Mouse (Mus musculus) midbrain, embryonic 15.5 days (tissue): ENCODE results near the gene Chn1. TPM values are rescaled to one million over a fixed set of nuclear protein-coding genes. Genes with fewer than 3 reads are reported as not detected.
A peak's percentile ranks its signal among the peaks of the same experiment; 100 is the strongest.

Experiments
- ATAC-seq: fragments of 200-750 bp; cut with Nextera tagmentation; replicated peaks from 2 replicates; pipeline ENCODE4 v1.8.0; 2017; ENCODE audit warnings: moderate TSS enrichment
- H3K27ac ChIP-seq: fragments of 300-500 bp; sonication (generic); 2 replicates; pipeline ENCODE4 v1.5.1; 2015; ENCODE audit warnings: mild to moderate bottlenecking, inconsistent platforms
- H3K27me3 ChIP-seq: fragments of 300-500 bp; sonication (generic); replicated peaks from 2 replicates; pipeline ENCODE4 v1.6.1; 2015; ENCODE audit warnings: inconsistent platforms
- H3K36me3 ChIP-seq: fragments of 300-500 bp; sonication (generic); replicated peaks from 2 replicates; pipeline ENCODE4 v1.6.1; 2015; ENCODE audit warnings: inconsistent platforms
- H3K4me1 ChIP-seq: fragments of 300-500 bp; sonication (generic); 2 replicates; pipeline ENCODE4 v1.6.1; 2015; ENCODE audit warnings: inconsistent platforms
- H3K4me2 ChIP-seq: fragments of 300-500 bp; sonication (generic); 2 replicates; pipeline ENCODE4 v1.6.1; 2015; ENCODE audit warnings: inconsistent platforms, mild to moderate bottlenecking, moderate library complexity
- H3K4me3 ChIP-seq: fragments of 300-500 bp; sonication (generic); 2 replicates; pipeline ENCODE4 v1.5.1; 2015; ENCODE audit warnings: mild to moderate bottlenecking, inconsistent platforms
- H3K9ac ChIP-seq: fragments of 300-500 bp; sonication (generic); 2 replicates; pipeline ENCODE4 v1.6.1; 2015; ENCODE audit warnings: mild to moderate bottlenecking, inconsistent platforms
- H3K9me3 ChIP-seq: fragments of 300-500 bp; sonication (generic); 2 replicates; pipeline ENCODE4 v1.6.1; 2016; ENCODE audit warnings: inconsistent platforms
- WGBS: fragments of 180-500 bp; shearing (Covaris S2); methylation state at CpG from one replicate; pipeline ENCODE4 v1.1.7; 2015; ENCODE audit warnings: mixed read lengths; 5-methylcytosine and 5-hydroxymethylcytosine counted together
- polyA plus RNA-seq: library from polyadenylated mRNA; unstranded; fragments of >200 nt; fragmentation: Nextera tagmentation; extraction: Ambion mirVana; gene quantifications from 2 replicates; pipeline ENCODE4 v1.2.1, GENCODE M21; 2015

The Chn1 gene
- polyA plus RNA-seq, 1 experiment from 2014 or later, result 102 TPM

DNA sequence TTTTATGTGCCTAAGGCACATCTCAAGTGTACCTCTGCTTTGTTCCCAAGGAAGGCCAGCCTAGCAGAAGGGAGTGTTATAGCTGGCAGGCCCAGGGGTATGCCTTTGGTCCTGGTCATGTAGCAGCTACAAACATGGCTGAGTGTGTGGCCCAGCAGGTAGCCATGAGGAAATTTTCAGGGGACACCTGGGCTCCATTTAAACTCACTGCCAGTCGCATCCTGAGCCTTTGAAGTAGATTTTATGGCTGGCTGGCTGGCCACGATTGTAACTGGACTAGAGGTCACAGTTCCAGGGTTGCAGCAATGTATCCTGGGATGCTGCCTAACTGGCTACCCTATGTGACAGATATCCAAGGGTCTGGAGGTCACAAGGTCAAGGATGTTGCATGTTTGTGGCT, 174.5 kb downstream of the Chn1 start:
- Histone ChIP-seq H3K36me3 (no peaks in the 10 kb centered on the region), H3K4me2 (no peak overlapping the region), H3K27ac (no peak overlapping the region), H3K9me3 (no peaks in the 10 kb centered on the region), H3K27me3 (no peaks in the 10 kb centered on the region), H3K4me1 (peaks cover 7% of the 10 kb centered on the region; the same call in 1 of the 2 replicates), H3K9ac (no peak overlapping the region), H3K4me3 (no peak overlapping the region)
- 68% methylated on average over 2 of the region's 2 CpGs for WGBS
- ATAC-seq, result no peak

GRCm38 (mm10) chr2:73597772-73598171, 177.4 kb downstream of the Chn1 start:
- no peak for ATAC-seq
- Histone ChIP-seq H3K9me3 (no peaks in the 10 kb centered on the region), H3K27me3 (no peaks in the 10 kb centered on the region), H3K4me1 (no peaks in the 10 kb centered on the region), H3K4me2 (no peak overlapping the region), H3K27ac (no peak overlapping the region), H3K9ac (no peak overlapping the region), H3K36me3 (no peaks in the 10 kb centered on the region), H3K4me3 (no peak overlapping the region)
- 94% methylated on average over 11 of the region's 11 CpGs for WGBS

- WGBS, result 27% methylated on average over 9 of the region's 9 CpGs
- H3K9me3 ChIP-seq, result no peaks in the 10 kb centered on the region
- H3K36me3 ChIP-seq, result no peaks in the 10 kb centered on the region
- no peaks in the 10 kb centered on the region for H3K27me3 ChIP-seq
- no peak overlapping the region for H3K27ac ChIP-seq
- H3K9ac ChIP-seq, result no peak overlapping the region
- ATAC-seq, result no peak
- no peak overlapping the region for H3K4me3 ChIP-seq
- H3K4me1 ChIP-seq, result no peaks in the 10 kb centered on the region
- H3K4me2 ChIP-seq, result no peak overlapping the region
Measured at GRCm38 (mm10) chr2:73596786-73597185, 178.4 kb downstream of the Chn1 start.

GRCm38 (mm10) chr2:73596326-73596725, 178.8 kb downstream of the Chn1 start:
- no peak for ATAC-seq
- H3K4me2 ChIP-seq, result no peak overlapping the region

DNA sequence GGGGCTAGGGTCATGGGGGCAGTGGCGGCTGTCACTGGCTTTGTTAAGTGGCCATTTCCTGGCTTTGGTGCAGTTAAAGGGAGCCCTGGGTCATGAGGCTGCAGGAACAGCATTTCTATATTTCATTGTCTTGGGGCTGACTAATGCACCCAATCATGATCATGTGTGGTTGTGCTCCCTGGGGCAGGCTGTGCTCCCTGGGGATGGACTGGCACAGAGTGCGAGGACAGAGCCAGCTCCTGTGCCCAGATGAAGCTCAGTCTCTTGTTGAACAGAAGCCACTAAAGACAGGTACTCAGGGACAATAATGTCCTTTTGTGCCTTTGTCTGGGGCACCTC, 182.1 kb downstream of the Chn1 start:
- H3K4me2 ChIP-seq, result no peak overlapping the region
- no peak for ATAC-seq

More at GRCm38 (mm10) chr2:73596326-73596725, 178.8 kb downstream of the Chn1 start:
- no peak overlapping the region for H3K4me3 ChIP-seq
- no peak overlapping the region for H3K9ac ChIP-seq
- H3K36me3 ChIP-seq, result no peaks in the 10 kb centered on the region
- H3K27ac ChIP-seq, result no peak overlapping the region
- 81% methylated on average over 5 of the region's 5 CpGs for WGBS
- no peaks in the 10 kb centered on the region for H3K9me3 ChIP-seq
- no peaks in the 10 kb centered on the region for H3K4me1 ChIP-seq
- H3K27me3 ChIP-seq, result no peaks in the 10 kb centered on the region

GRCm38 (mm10) chr2:73592231-73593100, 182.7 kb downstream of the Chn1 start:
- H3K36me3 ChIP-seq, result no peaks in the 10 kb centered on the region
- no peaks in the 10 kb centered on the region for H3K9me3 ChIP-seq
- ATAC-seq, result no peak
- 80% methylated on average over 14 of the region's 14 CpGs for WGBS
- H3K27me3 ChIP-seq, result no peaks in the 10 kb centered on the region
- no peak overlapping the region for H3K4me2 ChIP-seq
- no peak overlapping the region for H3K4me3 ChIP-seq
- peaks cover 5% of the 10 kb centered on the region; the same call in 1 of the 2 replicates for H3K4me1 ChIP-seq
- H3K27ac ChIP-seq, result no peak overlapping the region
- no peak overlapping the region for H3K9ac ChIP-seq

More for the DNA sequence above, 182.1 kb downstream of the Chn1 start:
- no peak overlapping the region for H3K9ac ChIP-seq
- no peaks in the 10 kb centered on the region for H3K36me3 ChIP-seq
- no peaks in the 10 kb centered on the region for H3K27me3 ChIP-seq
- WGBS, result 81% methylated on average over 2 of the region's 2 CpGs
- H3K9me3 ChIP-seq, result no peaks in the 10 kb centered on the region
- H3K4me3 ChIP-seq, result no peak overlapping the region
- peaks cover 5% of the 10 kb centered on the region; the same call in 1 of the 2 replicates for H3K4me1 ChIP-seq
- H3K27ac ChIP-seq, result no peak overlapping the region

GRCm38 (mm10) chr2:73591246-73591645, 183.9 kb downstream of the Chn1 start:
- no peak overlapping the region for H3K27ac ChIP-seq
- 52% methylated on average over 6 of the region's 6 CpGs for WGBS
- H3K4me1 ChIP-seq, result peaks cover 5% of the 10 kb centered on the region; the same call in 1 of the 2 replicates
- H3K27me3 ChIP-seq, result no peaks in the 10 kb centered on the region
- ATAC-seq, result no peak
- H3K36me3 ChIP-seq, result no peaks in the 10 kb centered on the region
- no peak overlapping the region for H3K4me2 ChIP-seq
- no peaks in the 10 kb centered on the region for H3K9me3 ChIP-seq
- no peak overlapping the region for H3K9ac ChIP-seq
- no peak overlapping the region for H3K4me3 ChIP-seq

GRCm38 (mm10) chr2:73590106-73590505, 185.0 kb downstream of the Chn1 start:
- Histone ChIP-seq H3K9ac (no peak overlapping the region), H3K9me3 (no peaks in the 10 kb centered on the region), H3K27me3 (no peaks in the 10 kb centered on the region), H3K4me1 (peaks cover 12% of the 10 kb centered on the region), H3K36me3 (no peaks in the 10 kb centered on the region), H3K4me3 (peak overlapping the region; percentile 16; the same call in 1 of the 2 replicates), H3K27ac (no peak overlapping the region), H3K4me2 (peak overlapping the region; percentile 44)
- WGBS, result 20% methylated on average over 12 of the region's 12 CpGs
- ATAC-seq, result no peak

DNA sequence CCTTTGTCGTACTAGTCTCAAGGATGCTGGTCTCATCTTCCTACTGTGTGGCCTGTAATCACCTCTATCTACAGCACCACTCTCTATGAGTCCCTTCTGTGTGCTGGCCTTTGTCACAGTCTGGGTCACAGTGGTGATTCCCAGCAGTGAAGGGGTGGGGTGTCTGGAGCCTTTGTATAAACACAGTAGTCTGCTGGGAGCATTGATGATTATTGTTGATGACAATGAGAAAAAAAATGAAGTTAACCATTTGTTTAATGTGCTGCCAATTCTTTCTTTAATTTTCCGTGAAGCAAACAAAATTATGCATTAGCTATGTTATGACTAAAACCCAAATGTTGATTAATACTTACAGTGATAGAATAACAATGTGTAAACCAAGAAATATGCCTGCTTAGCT, 186.2 kb downstream of the Chn1 start:
- ATAC-seq, result no peak
- no peak overlapping the region for H3K4me2 ChIP-seq
- H3K36me3 ChIP-seq, result no peaks in the 10 kb centered on the region
- H3K4me3 ChIP-seq, result no peak overlapping the region
- peaks cover 16% of the 10 kb centered on the region for H3K4me1 ChIP-seq
- H3K27ac ChIP-seq, result no peak overlapping the region
- H3K27me3 ChIP-seq, result no peaks in the 10 kb centered on the region
- 69% methylated on average over 2 of the region's 2 CpGs for WGBS
- H3K9ac ChIP-seq, result no peak overlapping the region
- H3K9me3 ChIP-seq, result no peaks in the 10 kb centered on the region

GRCm38 (mm10) chr2:73587109-73587506, 188.0 kb downstream of the Chn1 start:
- H3K4me3 ChIP-seq, result no peak overlapping the region
- no peak overlapping the region for H3K4me2 ChIP-seq
- H3K27ac ChIP-seq, result no peak overlapping the region
- H3K4me1 ChIP-seq, result peaks cover 16% of the 10 kb centered on the region
- WGBS, result 58% methylated on average over 4 of the region's 4 CpGs
- no peaks in the 10 kb centered on the region for H3K9me3 ChIP-seq
- H3K9ac ChIP-seq, result no peak overlapping the region
- no peaks in the 10 kb centered on the region for H3K36me3 ChIP-seq
- ATAC-seq, result no peak
- H3K27me3 ChIP-seq, result no peaks in the 10 kb centered on the region

DNA sequence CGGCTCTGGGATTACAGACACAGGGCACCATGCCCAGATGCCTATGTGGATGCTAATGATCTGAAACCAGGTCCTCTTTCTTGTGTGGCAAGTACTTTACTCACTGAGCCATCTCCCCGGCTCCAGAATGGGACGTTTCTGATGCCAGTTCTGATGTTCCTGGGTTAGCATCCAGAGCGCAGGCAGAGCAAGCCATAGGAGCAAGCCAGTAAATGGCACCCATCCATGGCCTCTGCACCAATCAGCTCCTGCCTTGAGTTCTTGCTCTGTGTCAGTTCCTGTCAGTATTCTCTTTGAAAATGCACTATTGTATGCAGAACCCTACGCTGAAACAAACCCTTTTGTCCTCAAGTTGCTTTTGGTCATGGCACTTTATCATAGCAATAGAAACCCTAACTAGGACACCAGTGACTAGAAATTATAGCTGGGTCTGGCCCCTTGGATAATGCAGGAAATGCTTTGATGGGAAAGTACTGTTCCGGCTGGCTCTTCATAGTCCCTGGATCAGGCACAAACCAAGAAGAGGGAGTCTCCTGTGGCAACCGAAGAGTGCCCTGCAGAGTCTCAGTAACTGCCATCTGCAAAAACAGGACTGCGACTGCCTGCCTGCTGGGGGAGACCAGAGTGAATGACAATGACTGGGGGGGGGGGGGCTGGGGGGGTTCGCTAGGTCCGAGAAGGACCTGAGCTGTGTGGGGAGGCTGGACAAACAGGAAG, 188.6 kb downstream of the Chn1 start:
- 43% methylated on average over 10 of the region's 10 CpGs for WGBS
- H3K4me2 ChIP-seq, result no peak overlapping the region
- H3K4me1 ChIP-seq, result peaks cover 16% of the 10 kb centered on the region
- ATAC-seq, result no peak
- no peak overlapping the region for H3K27ac ChIP-seq
- H3K27me3 ChIP-seq, result no peaks in the 10 kb centered on the region
- no peak overlapping the region for H3K9ac ChIP-seq
- H3K36me3 ChIP-seq, result no peaks in the 10 kb centered on the region
- no peaks in the 10 kb centered on the region for H3K9me3 ChIP-seq
- no peak overlapping the region for H3K4me3 ChIP-seq

DNA sequence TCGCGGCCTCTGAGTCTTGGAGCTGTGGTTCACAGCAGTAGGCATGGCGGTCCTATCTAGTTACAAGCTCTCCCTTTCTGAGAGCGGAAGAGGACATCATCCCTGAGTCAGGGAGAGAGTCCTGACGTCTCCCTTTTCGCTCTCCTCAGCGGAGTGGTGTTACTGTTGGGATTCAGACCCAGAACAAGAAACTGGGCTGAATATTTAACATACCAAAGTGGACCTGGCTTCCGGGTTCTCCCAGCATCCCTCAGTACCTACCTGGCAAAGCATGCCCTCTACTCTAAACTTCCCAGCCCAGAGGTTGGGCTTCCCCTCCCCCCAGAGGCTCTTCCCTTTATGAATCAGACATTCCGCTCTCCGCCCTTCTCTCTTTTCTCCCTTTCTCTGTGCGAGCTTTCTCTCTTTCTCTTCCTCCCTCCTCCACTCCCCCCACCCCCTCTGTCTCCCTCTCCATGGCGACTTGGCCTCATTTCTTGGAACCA, 189.8 kb downstream of the Chn1 start:
- no peaks in the 10 kb centered on the region for H3K27me3 ChIP-seq
- no peaks in the 10 kb centered on the region for H3K9me3 ChIP-seq
- H3K36me3 ChIP-seq, result no peaks in the 10 kb centered on the region
- H3K4me3 ChIP-seq, result peak overlapping the region; percentile 40
- H3K9ac ChIP-seq, result peak overlapping the region; percentile 31; the same call in 1 of the 2 replicates
- ATAC-seq, result peak; percentile 52
- WGBS, result 10% methylated on average over 12 of the region's 12 CpGs
- H3K27ac ChIP-seq, result no peak overlapping the region
- H3K4me2 ChIP-seq, result peak overlapping the region; percentile 66
- peaks cover 12% of the 10 kb centered on the region for H3K4me1 ChIP-seq
